Mouse (Mus musculus): Measurements from ENCODE around the gene Pdia4.

- TF ChIP-seq CTCF (conservative IDR thresholded peaks at IDR 0.05; ENCODE audit: low read length) (no peak), NANOG (IDR thresholded peaks at IDR 0.05; ENCODE audit: borderline replicate concordance, low read length) (no peak), POU5F1 (IDR thresholded peaks at IDR 0.05; ENCODE audit: borderline replicate concordance, low read length) (no peak)
These were observed 4.2 kb downstream of the Pdia4 start for GRCm38 (mm10) chr6:47809053-47809452.

Data from E14TG2a.4 (cell line).